Mouse (Mus musculus) heart, postnatal 0 days (tissue): Measurements from ENCODE around the gene Sell. TPM values are rescaled to one million over a fixed set of nuclear protein-coding genes. Genes with fewer than 3 reads are reported as not detected.

Experiments
- ATAC-seq: fragments of 200-750 bp; cut with Nextera tagmentation; 2 replicates; pipeline ENCODE4 v1.8.0; 2017; ENCODE audit warnings: low read depth, moderate number of reproducible peaks, moderate library complexity; ENCODE audit not compliant: insufficient read depth
- DNase-seq: peaks from one replicate; pipeline ENCODE4 v3.0.0-alpha.2; 2016; ENCODE audit warnings: low spot score
- H3K27ac ChIP-seq: fragments of 300-500 bp; sonication (generic); 2 replicates; pipeline ENCODE4 v1.5.1; 2014; ENCODE audit warnings: low read depth, mild to moderate bottlenecking
- H3K27me3 ChIP-seq: fragments of 300-500 bp; sonication (generic); 2 replicates; pipeline ENCODE4 v1.6.1; 2014; ENCODE audit warnings: low read length, mixed read lengths; ENCODE audit not compliant: control insufficient read depth, insufficient read depth
- H3K36me3 ChIP-seq: fragments of 300-500 bp; sonication (generic); replicated peaks from 2 replicates; pipeline ENCODE4 v1.6.1; 2014; ENCODE audit warnings: low read length, mixed read lengths; ENCODE audit not compliant: control insufficient read depth, insufficient read depth
- H3K4me1 ChIP-seq: fragments of 300-500 bp; sonication (generic); 2 replicates; pipeline ENCODE4 v1.6.1; 2014; ENCODE audit warnings: antibody characterized with exemption; ENCODE audit not compliant: control insufficient read depth, insufficient read depth
- H3K4me2 ChIP-seq: fragments of 300-500 bp; sonication (generic); 2 replicates; pipeline ENCODE4 v1.6.1; 2014; ENCODE audit warnings: low read depth, mild to moderate bottlenecking, low read length, moderate library complexity
- H3K4me3 ChIP-seq: fragments of 300-500 bp; sonication (generic); 2 replicates; pipeline ENCODE4 v1.5.1; 2014; ENCODE audit warnings: low read depth, low read length
- H3K9ac ChIP-seq: fragments of 300-500 bp; sonication (generic); replicated peaks from 2 replicates; pipeline ENCODE4 v1.6.1; 2014; ENCODE audit warnings: low read depth, low read length, mixed read lengths
- H3K9me3 ChIP-seq: fragments of 300-500 bp; sonication (generic); replicated peaks from 2 replicates; pipeline ENCODE4 v1.6.1; 2016; ENCODE audit warnings: low read length; ENCODE audit not compliant: control insufficient read depth
- CTCF ChIP-seq: IDR thresholded peaks from 2 replicates; pipeline ENCODE4 v1.5.1; 2016; ENCODE audit warnings: antibody characterized with exemption, control low read depth, low read depth
- EP300 ChIP-seq: IDR thresholded peaks from 2 replicates; pipeline ENCODE4 v1.6.1; 2016; ENCODE audit warnings: antibody characterized with exemption, low read depth
- WGBS: fragments of 180-500 bp; shearing (Covaris S2); extraction: QIAGEN DNeasy Blood & Tissue Kit; methylation state at CpG from one replicate; pipeline ENCODE4 v1.1.7; 2014; 5-methylcytosine and 5-hydroxymethylcytosine counted together
- polyA plus RNA-seq: library from polyadenylated mRNA; unstranded; fragments of >200 nt; fragmentation: Nextera tagmentation; extraction: Ambion mirVana; gene quantifications from 2 replicates; pipeline ENCODE4 v1.2.1, GENCODE M21; 2015
- total RNA-seq: library from RNA; depleted of rRNA; stranded (reverse); fragments of >200 nt; gene quantifications from 2 replicates; pipeline ENCODE4 v1.2.3, GENCODE M21; 2014; ENCODE audit warnings: low replicate concordance; rRNA removed

Gene Sell
- total and polyA plus RNA-seq, 2 experiments from 2014 or later: 0.44 to 0.50 TPM

DNA sequence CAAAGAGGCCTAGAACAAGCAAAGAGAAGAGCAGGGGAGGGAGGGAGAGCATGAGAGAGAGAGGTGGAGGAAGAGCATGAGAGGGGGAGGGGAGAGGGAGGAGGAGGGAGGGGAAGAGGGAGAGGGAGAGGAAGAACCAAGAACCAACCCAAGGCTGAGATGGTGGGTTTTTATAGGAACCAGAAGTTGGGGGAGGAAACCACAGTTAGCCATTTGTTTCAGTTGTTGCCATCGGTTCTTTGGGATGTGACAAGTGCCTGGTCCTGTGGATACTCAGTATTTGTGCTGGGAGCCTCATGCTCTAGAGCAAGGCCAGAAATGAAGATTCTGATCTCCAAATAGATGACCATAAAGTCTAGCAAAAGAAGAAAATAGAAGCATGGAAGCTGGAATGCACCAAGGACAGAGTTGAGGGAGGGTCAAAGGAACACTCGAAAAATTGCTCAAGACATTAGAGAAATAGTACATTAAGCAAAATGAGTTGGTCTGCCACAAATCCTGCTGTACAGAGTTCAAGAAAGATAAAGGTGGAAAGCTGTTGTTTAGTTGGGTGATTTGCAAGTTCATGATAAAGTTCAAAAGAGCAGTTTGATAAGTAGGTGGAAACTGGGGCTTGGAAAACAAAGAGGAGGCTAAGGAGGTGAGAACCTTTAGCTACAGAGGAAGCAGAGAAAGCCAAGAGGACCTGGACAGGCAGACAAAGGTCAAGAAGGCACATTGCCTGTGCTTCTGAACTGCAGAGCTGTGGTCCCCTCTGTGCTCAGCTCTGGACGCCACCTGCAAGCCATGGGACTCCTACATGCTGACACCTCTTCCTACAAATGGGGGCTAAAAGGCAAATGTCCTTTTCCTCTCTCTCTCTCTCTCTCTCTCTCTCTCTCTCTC, 58.4 kb downstream of the Sell start:
- Histone ChIP-seq H3K9ac (no peak overlapping the region), H3K9me3 (no peaks in the 10 kb centered on the region), H3K4me3 (no peak overlapping the region), H3K4me1 (no peaks in the 10 kb centered on the region; the same call in 1 of the 2 replicates), H3K27me3 (no peaks in the 10 kb centered on the region), H3K36me3 (no peaks in the 10 kb centered on the region), H3K4me2 (no peak overlapping the region), H3K27ac (no peak overlapping the region)
- TF ChIP-seq EP300 (no peak), CTCF (no peak)
- ATAC-seq (no peak), DNase-seq (no peak)
- WGBS: 39% methylated on average over 3 of the region's 3 CpGs

DNA sequence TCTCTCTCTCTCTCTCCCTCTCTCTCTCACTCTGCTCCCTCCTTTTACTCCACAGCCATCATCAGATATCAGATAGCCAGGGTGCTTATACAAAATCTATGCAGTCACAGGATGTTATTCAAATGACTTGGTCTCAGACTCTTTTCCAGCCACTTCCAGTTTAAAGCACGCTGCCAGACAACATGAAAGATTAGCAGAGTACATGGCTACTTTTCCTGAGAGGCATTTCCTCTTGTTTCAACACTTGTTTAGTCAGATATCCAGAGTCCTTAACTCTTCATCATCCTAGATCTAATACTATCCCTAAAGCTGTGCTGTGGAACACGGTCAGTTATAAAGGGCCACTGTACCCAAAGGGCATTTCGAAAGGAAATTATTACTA, 59.0 kb downstream of the Sell start:
- ATAC-seq (no peak), DNase-seq (no peak)
- TF ChIP-seq CTCF: no peak
- TF ChIP-seq EP300: no peak
- no peaks in the 10 kb centered on the region for H3K36me3 ChIP-seq
- 63% methylated on average over 3 of the region's 3 CpGs for WGBS
- H3K27ac ChIP-seq: no peak overlapping the region
- H3K4me1 ChIP-seq: no peaks in the 10 kb centered on the region; the same call in 1 of the 2 replicates
- no peaks in the 10 kb centered on the region for H3K27me3 ChIP-seq
- H3K9ac ChIP-seq: no peak overlapping the region
- no peak overlapping the region for H3K4me3 ChIP-seq
- H3K9me3 ChIP-seq: no peaks in the 10 kb centered on the region
- no peak overlapping the region for H3K4me2 ChIP-seq

DNA sequence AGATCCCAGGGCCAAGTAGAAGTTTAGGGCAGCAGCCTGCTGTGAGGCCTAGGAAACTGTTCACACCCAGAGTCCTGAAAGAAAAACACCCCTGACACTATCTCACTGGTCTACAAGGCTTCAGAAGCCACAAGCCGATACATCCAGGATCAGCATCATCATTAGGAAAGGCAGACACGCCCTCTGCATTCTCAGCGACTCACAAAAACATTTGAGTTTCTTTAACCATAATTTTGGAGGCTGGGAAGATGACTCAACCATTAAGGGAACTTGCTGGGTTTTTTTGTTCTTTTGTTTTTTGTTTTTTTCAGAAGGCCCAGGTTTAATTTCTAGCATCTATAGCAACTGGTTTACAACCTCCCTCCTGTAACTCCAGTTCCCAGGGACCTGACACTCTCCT, 62.1 kb downstream of the Sell start:
- Histone ChIP-seq H3K27ac (no peak overlapping the region), H3K36me3 (no peaks in the 10 kb centered on the region), H3K9ac (no peak overlapping the region), H3K4me2 (no peak overlapping the region), H3K4me3 (no peak overlapping the region), H3K4me1 (no peaks in the 10 kb centered on the region; the same call in 1 of the 2 replicates), H3K27me3 (no peaks in the 10 kb centered on the region), H3K9me3 (no peaks in the 10 kb centered on the region)
- WGBS: 48% methylated on average over 3 of the region's 3 CpGs
- DNase-seq (no peak), ATAC-seq (no peak)
- TF ChIP-seq CTCF: no peak
- no peak for TF ChIP-seq EP300

DNA sequence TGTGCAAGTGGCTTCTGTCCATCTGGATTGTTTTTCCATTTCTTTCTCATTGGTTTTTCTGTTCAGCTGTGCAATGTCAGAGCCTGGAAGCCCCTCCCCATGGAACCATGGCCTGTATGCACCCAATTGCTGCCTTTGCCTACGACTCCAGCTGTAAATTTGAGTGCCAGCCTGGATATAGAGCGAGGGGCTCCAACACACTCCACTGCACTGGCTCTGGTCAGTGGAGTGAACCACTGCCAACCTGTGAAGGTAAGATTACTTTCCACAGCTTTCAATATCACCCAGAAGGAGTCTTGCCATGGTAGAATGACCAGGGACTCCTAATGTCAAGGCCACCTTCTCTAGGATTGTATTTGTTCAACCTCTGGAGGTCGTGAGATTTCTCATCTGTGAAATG, 68.2 kb downstream of the Sell start:
- Histone ChIP-seq H3K4me1 (no peaks in the 10 kb centered on the region), H3K27me3 (no peaks in the 10 kb centered on the region), H3K4me3 (no peak overlapping the region), H3K4me2 (no peak overlapping the region), H3K9me3 (no peaks in the 10 kb centered on the region), H3K27ac (no peak overlapping the region), H3K9ac (no peak overlapping the region), H3K36me3 (no peaks in the 10 kb centered on the region)
- DNase-seq (no peak), ATAC-seq (no peak)
- WGBS: 77% methylated on average over 3 of the region's 3 CpGs
- TF ChIP-seq CTCF (no peak), EP300 (no peak)

DNA sequence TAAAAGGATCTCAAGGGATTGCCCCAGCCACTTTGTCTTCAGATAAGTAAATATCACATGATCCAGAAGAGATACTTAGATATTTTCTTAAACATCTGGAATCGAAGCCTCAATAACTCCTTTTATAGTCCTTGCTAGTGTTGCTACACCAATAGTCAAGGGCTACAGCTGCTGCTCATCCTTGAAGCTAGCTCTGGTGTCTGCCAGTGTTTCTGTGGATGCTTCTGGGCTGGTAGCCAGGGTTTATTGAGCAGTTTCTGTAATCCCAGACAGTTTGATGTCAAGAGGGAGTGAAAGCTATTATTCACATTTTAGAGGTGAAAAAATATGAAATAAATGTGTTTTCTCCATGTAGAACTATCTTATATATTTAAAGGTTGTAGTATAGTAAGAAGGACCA, 70.8 kb downstream of the Sell start:
- H3K9ac ChIP-seq: no peak overlapping the region
- TF ChIP-seq CTCF (no peak), EP300 (no peak)
- no peak for ATAC-seq
- no peaks in the 10 kb centered on the region for H3K36me3 ChIP-seq
- no peaks in the 10 kb centered on the region for H3K9me3 ChIP-seq
- H3K27ac ChIP-seq: no peak overlapping the region
- H3K27me3 ChIP-seq: no peaks in the 10 kb centered on the region
- H3K4me2 ChIP-seq: no peak overlapping the region
- H3K4me3 ChIP-seq: no peak overlapping the region
- 53% methylated on average over 1 of the region's 1 CpGs for WGBS
- peaks cover 5% of the 10 kb centered on the region; the same call in 1 of the 2 replicates for H3K4me1 ChIP-seq
- DNase-seq: no peak

Other genes starting within 250 kb of the Sell start
- 11.2 and 11.9 TPM in 2 replicates for gene Scyl3, start 132.9 kb upstream of the Sell start, total RNA-seq
- 6.4 and 7.3 TPM in 2 replicates for gene Scyl3, start 132.9 kb upstream of the Sell start, polyA plus RNA-seq
- 5.6 and 7.5 TPM in 2 replicates for gene BC055324, start 67.2 kb upstream of the Sell start, total RNA-seq
- gene BC055324, start 67.2 kb upstream of the Sell start, polyA plus RNA-seq: 3.6 and 3.7 TPM in 2 replicates
- 0.27 and 3.5 TPM in 2 replicates for gene Mettl18, start 67.1 kb upstream of the Sell start, total RNA-seq
- gene Mettl18, start 67.1 kb upstream of the Sell start, polyA plus RNA-seq: 6.5 TPM in 2 replicates
- gene Sele, start 13.7 kb upstream of the Sell start, total RNA-seq: 3.7 and 6.1 TPM in 2 replicates
- gene Sele, start 13.7 kb upstream of the Sell start, polyA plus RNA-seq: 2.1 and 2.4 TPM in 2 replicates
- 1.3 TPM in 1 of 2 replicates, not detected in the other for gene Selp, start 53.3 kb downstream of the Sell start, total RNA-seq
- 0.38 and 0.51 TPM in 2 replicates for gene Selp, start 53.3 kb downstream of the Sell start, polyA plus RNA-seq
- gene F5, start 89.9 kb downstream of the Sell start, total RNA-seq: 0.27 TPM in 1 of 2 replicates, not detected in the other
- gene F5, start 89.9 kb downstream of the Sell start, polyA plus RNA-seq: 0.05 TPM in 2 replicates
- gene Slc19a2, start 187.1 kb downstream of the Sell start, total RNA-seq: 7.6 and 10.6 TPM in 2 replicates
- 5.0 and 5.3 TPM in 2 replicates for gene Slc19a2, start 187.1 kb downstream of the Sell start, polyA plus RNA-seq
- 1.1 and 6.9 TPM in 2 replicates for gene Ccdc181, start 213.6 kb downstream of the Sell start, total RNA-seq
- 9.8 and 11.2 TPM in 2 replicates for gene Ccdc181, start 213.6 kb downstream of the Sell start, polyA plus RNA-seq
- 9.0 and 12.9 TPM in 2 replicates for gene Nme7, start 242.1 kb downstream of the Sell start, total RNA-seq
- 10.5 and 11.3 TPM in 2 replicates for gene Nme7, start 242.1 kb downstream of the Sell start, polyA plus RNA-seq
- 3.9 and 16.3 TPM in 2 replicates for gene Blzf1, start 245.5 kb downstream of the Sell start, total RNA-seq
- 27.3 and 27.6 TPM in 2 replicates for gene Blzf1, start 245.5 kb downstream of the Sell start, polyA plus RNA-seq